Mouse (Mus musculus): ENCODE measurements around the gene Blnk. TPM values are rescaled to one million over a fixed set of nuclear protein-coding genes. Genes with fewer than 3 reads are reported as not detected.

Gene Blnk
- polyA plus RNA-seq, 1 experiment from 2014 or later = 8.7 TPM

DNA sequence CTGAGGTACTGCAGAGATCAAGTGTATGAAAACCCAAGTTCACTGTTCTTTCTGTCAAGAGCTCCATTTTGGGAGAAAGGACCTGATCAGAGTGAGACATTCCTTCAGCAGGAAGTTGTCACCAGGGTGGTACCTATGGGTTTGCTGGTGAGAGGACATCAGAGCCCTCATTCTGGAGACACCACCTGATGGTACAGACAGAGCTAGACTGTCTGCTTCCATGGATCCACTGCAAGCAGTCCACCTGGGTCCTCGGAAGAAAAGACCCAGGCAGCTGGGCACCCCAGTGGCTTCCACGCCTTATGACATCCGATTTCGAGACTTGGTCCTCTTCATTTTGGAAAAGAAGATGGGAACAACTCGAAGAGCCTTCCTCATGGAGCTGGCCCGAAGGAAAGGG is 34.9 kb upstream of the Blnk start, which contains the start of gene Dntt:
TSS of gene Dntt (plus strand) at position 57 of the 400 bp plus-strand sequence.
- DNase-seq (ENCODE audit: low spot score) (no peak), ATAC-seq (ENCODE audit: low FRiP score, low TSS enrichment) (no peak)
- Histone ChIP-seq H3K9me3 (ENCODE audit: control insufficient read depth, low read length) (no peaks in the 10 kb centered on the region), H3K36me3 (ENCODE audit: control insufficient read depth, insufficient read depth, low read length) (no peaks in the 10 kb centered on the region), H3K4me2 (replicated peaks; ENCODE audit: low read depth) (no peak within 1 kb of the TSS), H3K9ac (ENCODE audit: low read length) (no peak within 1 kb of the TSS), H3K4me1 (replicated peaks; ENCODE audit: control insufficient read depth, insufficient read depth) (no peaks in the 10 kb centered on the region), H3K27ac (replicated peaks) (no peak within 1 kb of the TSS), H3K27me3 (ENCODE audit: control insufficient read depth, insufficient read depth, low read length) (no peaks in the 10 kb centered on the region), H3K4me3 (ENCODE audit: low read depth, low read length) (no peak within 1 kb of the TSS)
- WGBS = 80% methylated on average over 6 of the region's 6 CpGs
- TF ChIP-seq CTCF (IDR thresholded peaks at IDR 0.05; ENCODE audit: low read depth) = no peak
- TF ChIP-seq EP300 (optimal IDR thresholded peaks at IDR 0.05) = no peak

DNA sequence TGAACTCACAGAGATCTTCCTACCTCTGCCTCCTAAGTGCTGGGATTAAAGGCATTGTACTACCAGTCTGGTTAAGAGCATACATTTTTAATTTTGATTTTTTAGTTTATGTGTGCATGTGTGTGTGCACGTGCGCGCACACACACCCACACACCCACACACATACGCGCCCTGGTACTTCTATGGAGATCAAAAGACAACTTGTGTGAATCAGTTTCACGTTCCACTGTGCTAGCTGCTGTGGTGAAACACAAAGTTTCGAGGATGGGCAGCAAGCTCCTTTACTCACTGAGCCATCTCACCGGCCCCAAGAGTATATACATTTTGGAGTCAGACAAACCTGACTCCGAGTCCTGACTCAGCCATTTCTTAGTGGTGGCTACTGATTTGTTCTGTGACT is 33.3 kb upstream of the Blnk start:
- no peaks in the 10 kb centered on the region for H3K36me3 ChIP-seq (ENCODE audit: control insufficient read depth, insufficient read depth, low read length)
- no peak overlapping the region for H3K27ac ChIP-seq (replicated peaks)
- WGBS = 91% methylated on average over 9 of the region's 9 CpGs
- no peak overlapping the region for H3K4me3 ChIP-seq (ENCODE audit: low read depth, low read length)
- H3K9ac ChIP-seq (ENCODE audit: low read length) = no peak overlapping the region
- no peaks in the 10 kb centered on the region for H3K9me3 ChIP-seq (ENCODE audit: control insufficient read depth, low read length)
- no peak for ATAC-seq (ENCODE audit: low FRiP score, low TSS enrichment)
- no peaks in the 10 kb centered on the region for H3K4me1 ChIP-seq (replicated peaks; ENCODE audit: control insufficient read depth, insufficient read depth)
- H3K27me3 ChIP-seq (ENCODE audit: control insufficient read depth, insufficient read depth, low read length) = no peaks in the 10 kb centered on the region
- no peak for TF ChIP-seq EP300 (optimal IDR thresholded peaks at IDR 0.05)
- TF ChIP-seq CTCF (IDR thresholded peaks at IDR 0.05; ENCODE audit: low read depth) = no peak
- DNase-seq (ENCODE audit: low spot score) = no peak
- H3K4me2 ChIP-seq (replicated peaks; ENCODE audit: low read depth) = no peak overlapping the region

DNA sequence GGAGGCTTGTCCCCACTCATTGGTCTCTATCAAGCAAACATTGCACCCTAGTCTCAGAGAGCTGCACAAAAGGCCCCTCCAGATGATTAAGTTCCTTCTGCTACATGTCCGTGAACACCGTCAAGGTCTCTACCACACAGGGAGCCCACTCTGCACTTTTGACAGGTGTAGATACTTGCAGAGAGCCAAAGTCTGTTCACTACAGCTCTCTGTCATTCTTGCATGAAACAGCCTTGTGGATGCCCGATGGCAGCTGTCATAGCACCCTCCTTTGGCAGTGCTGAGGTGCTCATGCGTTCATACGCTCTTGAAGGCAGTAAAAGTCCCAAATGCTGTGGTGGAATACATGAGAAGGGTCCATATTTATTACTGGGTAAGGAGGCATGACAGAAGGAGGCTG is 32.7 kb upstream of the Blnk start:
- no peak overlapping the region for H3K27ac ChIP-seq (replicated peaks)
- WGBS = 87% methylated on average over 5 of the region's 5 CpGs
- H3K4me3 ChIP-seq (ENCODE audit: low read depth, low read length) = no peak overlapping the region
- no peaks in the 10 kb centered on the region for H3K9me3 ChIP-seq (ENCODE audit: control insufficient read depth, low read length)
- no peaks in the 10 kb centered on the region for H3K27me3 ChIP-seq (ENCODE audit: control insufficient read depth, insufficient read depth, low read length)
- DNase-seq (ENCODE audit: low spot score) = no peak
- H3K9ac ChIP-seq (ENCODE audit: low read length) = no peak overlapping the region
- TF ChIP-seq EP300 (optimal IDR thresholded peaks at IDR 0.05) = no peak
- TF ChIP-seq CTCF (IDR thresholded peaks at IDR 0.05; ENCODE audit: low read depth) = no peak
- H3K36me3 ChIP-seq (ENCODE audit: control insufficient read depth, insufficient read depth, low read length) = no peaks in the 10 kb centered on the region
- ATAC-seq (ENCODE audit: low FRiP score, low TSS enrichment) = no peak
- no peaks in the 10 kb centered on the region for H3K4me1 ChIP-seq (replicated peaks; ENCODE audit: control insufficient read depth, insufficient read depth)
- H3K4me2 ChIP-seq (replicated peaks; ENCODE audit: low read depth) = no peak overlapping the region

DNA sequence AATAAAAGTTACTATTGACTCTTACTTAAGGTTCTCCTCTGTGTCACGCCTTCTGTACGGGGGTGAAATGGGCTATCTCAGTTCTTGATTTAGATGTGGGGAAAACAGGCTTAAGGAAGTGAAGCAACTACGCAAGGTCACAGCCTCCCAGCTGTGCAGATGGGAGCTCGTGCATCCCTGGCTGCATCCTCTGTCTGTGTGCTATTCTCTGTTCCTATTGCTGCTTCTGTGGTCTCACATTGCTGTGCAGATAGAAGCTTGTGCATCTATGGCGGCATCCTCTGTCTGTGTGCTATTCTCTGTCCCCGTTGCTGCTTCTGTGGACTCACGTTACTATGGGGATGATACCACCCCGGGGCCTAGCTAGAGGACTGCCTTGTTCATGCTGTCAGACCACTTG is 32.2 kb upstream of the Blnk start:
- H3K4me3 ChIP-seq (ENCODE audit: low read depth, low read length) = no peak overlapping the region
- H3K27ac ChIP-seq (replicated peaks) = no peak overlapping the region
- no peak for ATAC-seq (ENCODE audit: low FRiP score, low TSS enrichment)
- H3K4me2 ChIP-seq (replicated peaks; ENCODE audit: low read depth) = no peak overlapping the region
- no peak overlapping the region for H3K9ac ChIP-seq (ENCODE audit: low read length)
- H3K27me3 ChIP-seq (ENCODE audit: control insufficient read depth, insufficient read depth, low read length) = no peaks in the 10 kb centered on the region
- H3K4me1 ChIP-seq (replicated peaks; ENCODE audit: control insufficient read depth, insufficient read depth) = no peaks in the 10 kb centered on the region
- DNase-seq (ENCODE audit: low spot score) = no peak
- WGBS = 83% methylated on average over 8 of the region's 8 CpGs
- H3K36me3 ChIP-seq (ENCODE audit: control insufficient read depth, insufficient read depth, low read length) = no peaks in the 10 kb centered on the region
- no peaks in the 10 kb centered on the region for H3K9me3 ChIP-seq (ENCODE audit: control insufficient read depth, low read length)
- TF ChIP-seq EP300 (optimal IDR thresholded peaks at IDR 0.05) = no peak
- no peak for TF ChIP-seq CTCF (IDR thresholded peaks at IDR 0.05; ENCODE audit: low read depth)

DNA sequence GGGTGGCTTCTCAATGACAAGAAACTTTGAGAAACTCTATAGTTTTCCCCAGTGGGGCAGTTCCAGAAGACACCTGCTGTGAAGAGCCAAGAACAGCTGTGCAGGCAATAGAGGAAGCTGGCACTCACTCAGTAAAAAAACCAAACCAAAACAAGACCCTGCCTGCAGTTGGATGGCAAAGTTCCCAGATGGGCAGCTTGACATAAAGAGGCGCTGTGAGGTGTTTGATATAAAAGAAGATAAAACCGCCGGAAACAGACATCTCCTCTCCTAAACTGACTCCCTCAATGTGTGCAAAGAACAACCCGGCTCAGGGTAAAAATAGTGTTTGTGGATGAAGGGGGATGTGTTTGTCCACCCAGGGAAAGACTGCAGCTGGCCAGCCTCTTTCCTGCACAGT is 27.9 kb upstream of the Blnk start:
- H3K27me3 ChIP-seq (ENCODE audit: control insufficient read depth, insufficient read depth, low read length) = no peaks in the 10 kb centered on the region
- no peak overlapping the region for H3K4me2 ChIP-seq (replicated peaks; ENCODE audit: low read depth)
- H3K4me3 ChIP-seq (ENCODE audit: low read depth, low read length) = no peak overlapping the region
- H3K36me3 ChIP-seq (ENCODE audit: control insufficient read depth, insufficient read depth, low read length) = no peaks in the 10 kb centered on the region
- H3K9ac ChIP-seq (ENCODE audit: low read length) = no peak overlapping the region
- TF ChIP-seq EP300 (optimal IDR thresholded peaks at IDR 0.05) (no peak), CTCF (IDR thresholded peaks at IDR 0.05; ENCODE audit: low read depth) (no peak)
- ATAC-seq (ENCODE audit: low FRiP score, low TSS enrichment) = no peak
- no peaks in the 10 kb centered on the region for H3K4me1 ChIP-seq (replicated peaks; ENCODE audit: control insufficient read depth, insufficient read depth)
- H3K27ac ChIP-seq (replicated peaks) = no peak overlapping the region
- DNase-seq (ENCODE audit: low spot score) = no peak
- H3K9me3 ChIP-seq (ENCODE audit: control insufficient read depth, low read length) = no peaks in the 10 kb centered on the region
- WGBS = 61% methylated on average over 4 of the region's 4 CpGs

DNA sequence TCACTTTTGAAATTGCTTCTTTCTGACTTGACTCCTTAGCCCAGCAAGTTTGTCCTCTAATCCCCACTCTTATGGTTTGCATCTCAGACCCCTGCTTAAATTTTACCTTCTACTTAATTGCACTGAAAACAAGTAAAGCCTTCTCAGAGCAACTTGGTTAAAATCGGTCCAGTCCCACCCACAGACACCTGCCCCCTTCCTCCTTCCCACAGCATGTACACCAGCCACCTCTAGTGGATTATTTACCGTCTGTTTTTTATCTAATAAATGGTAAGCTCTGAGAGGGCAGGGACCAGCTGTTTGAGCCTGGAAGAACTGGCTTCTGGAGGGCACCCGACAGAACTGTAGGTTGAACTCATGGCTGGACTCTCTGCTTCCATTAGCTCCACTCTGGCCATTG is 26.2 kb upstream of the Blnk start:
- TF ChIP-seq EP300 (optimal IDR thresholded peaks at IDR 0.05) (no peak), CTCF (IDR thresholded peaks at IDR 0.05; ENCODE audit: low read depth) (no peak)
- no peak overlapping the region for H3K9ac ChIP-seq (ENCODE audit: low read length)
- no peak overlapping the region for H3K27ac ChIP-seq (replicated peaks)
- WGBS = 51% methylated on average over 3 of the region's 3 CpGs
- H3K27me3 ChIP-seq (ENCODE audit: control insufficient read depth, insufficient read depth, low read length) = no peaks in the 10 kb centered on the region
- no peak for DNase-seq (ENCODE audit: low spot score)
- H3K36me3 ChIP-seq (ENCODE audit: control insufficient read depth, insufficient read depth, low read length) = no peaks in the 10 kb centered on the region
- no peak for ATAC-seq (ENCODE audit: low FRiP score, low TSS enrichment)
- H3K9me3 ChIP-seq (ENCODE audit: control insufficient read depth, low read length) = no peaks in the 10 kb centered on the region
- H3K4me2 ChIP-seq (replicated peaks; ENCODE audit: low read depth) = no peak overlapping the region
- no peaks in the 10 kb centered on the region for H3K4me1 ChIP-seq (replicated peaks; ENCODE audit: control insufficient read depth, insufficient read depth)
- no peak overlapping the region for H3K4me3 ChIP-seq (ENCODE audit: low read depth, low read length)
